Mouse (Mus musculus): ENCODE results near the gene Rbmxl2. TPM values are rescaled to one million over a fixed set of nuclear protein-coding genes. Genes with fewer than 3 reads are reported as not detected.

Rbmxl2 gene
- polyA plus RNA-seq, 1 experiment from 2014 or later: not detected

- 66% methylated on average over 3 of the region's 3 CpGs for WGBS
- H3K9ac ChIP-seq (ENCODE audit: low read length): no peak overlapping the region
- no peak overlapping the region for H3K27ac ChIP-seq (ENCODE audit: low read length)
- no peaks in the 10 kb centered on the region for H3K27me3 ChIP-seq (ENCODE audit: control insufficient read depth, insufficient read depth, low read length)
- H3K36me3 ChIP-seq (ENCODE audit: control insufficient read depth, insufficient read depth): no peaks in the 10 kb centered on the region
- ATAC-seq (replicated peaks; ENCODE audit: extremely low read depth, insufficient read depth, low FRiP score): no peak
- no peaks in the 10 kb centered on the region for H3K4me1 ChIP-seq (ENCODE audit: control insufficient read depth, insufficient read depth, low read length)
- H3K9me3 ChIP-seq (replicated peaks; ENCODE audit: control insufficient read depth, low read length): no peaks in the 10 kb centered on the region
- H3K4me2 ChIP-seq (ENCODE audit: low read depth, low read length): no peak overlapping the region
- no peak overlapping the region for H3K4me3 ChIP-seq (ENCODE audit: low read length)
Observed at GRCm38 (mm10) chr7:107237498-107237897, 28.3 kb downstream of the Rbmxl2 start.

DNA sequence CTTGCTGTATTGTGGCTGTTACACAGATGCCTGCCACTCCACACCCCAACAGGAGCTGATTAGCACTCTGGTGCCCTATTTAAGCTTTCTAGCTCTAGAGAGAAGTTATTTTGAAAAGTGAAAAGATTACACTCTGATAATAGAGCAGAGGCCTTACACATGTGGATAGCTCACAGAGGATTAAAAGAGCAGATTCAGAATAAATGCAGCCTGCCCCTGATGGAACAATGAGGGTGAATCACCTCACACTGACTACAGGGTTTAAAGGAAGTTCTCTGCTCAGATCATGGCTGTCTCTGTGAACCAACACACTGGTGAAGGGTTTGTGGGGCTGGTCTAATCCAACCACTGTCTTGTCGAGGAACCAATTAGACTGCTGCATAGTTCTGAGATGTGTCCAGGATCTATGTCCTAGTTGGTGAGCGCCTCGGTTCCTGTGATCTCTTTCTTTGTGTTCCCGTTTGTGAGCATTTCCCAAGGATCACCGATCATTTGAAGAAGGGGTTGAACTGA, 32.2 kb downstream of the Rbmxl2 start:
- no peak overlapping the region for H3K4me3 ChIP-seq (ENCODE audit: low read length)
- H3K4me1 ChIP-seq (ENCODE audit: control insufficient read depth, insufficient read depth, low read length): no peaks in the 10 kb centered on the region
- no peak overlapping the region for H3K9ac ChIP-seq (ENCODE audit: low read length)
- no peak overlapping the region for H3K4me2 ChIP-seq (ENCODE audit: low read depth, low read length)
- H3K27ac ChIP-seq (ENCODE audit: low read length): no peak overlapping the region
- no peak for ATAC-seq (replicated peaks; ENCODE audit: extremely low read depth, insufficient read depth, low FRiP score)
- no peaks in the 10 kb centered on the region for H3K36me3 ChIP-seq (ENCODE audit: control insufficient read depth, insufficient read depth)
- H3K27me3 ChIP-seq (ENCODE audit: control insufficient read depth, insufficient read depth, low read length): no peaks in the 10 kb centered on the region
- H3K9me3 ChIP-seq (replicated peaks; ENCODE audit: control insufficient read depth, low read length): no peaks in the 10 kb centered on the region
- WGBS: 75% methylated on average over 5 of the region's 5 CpGs

DNA sequence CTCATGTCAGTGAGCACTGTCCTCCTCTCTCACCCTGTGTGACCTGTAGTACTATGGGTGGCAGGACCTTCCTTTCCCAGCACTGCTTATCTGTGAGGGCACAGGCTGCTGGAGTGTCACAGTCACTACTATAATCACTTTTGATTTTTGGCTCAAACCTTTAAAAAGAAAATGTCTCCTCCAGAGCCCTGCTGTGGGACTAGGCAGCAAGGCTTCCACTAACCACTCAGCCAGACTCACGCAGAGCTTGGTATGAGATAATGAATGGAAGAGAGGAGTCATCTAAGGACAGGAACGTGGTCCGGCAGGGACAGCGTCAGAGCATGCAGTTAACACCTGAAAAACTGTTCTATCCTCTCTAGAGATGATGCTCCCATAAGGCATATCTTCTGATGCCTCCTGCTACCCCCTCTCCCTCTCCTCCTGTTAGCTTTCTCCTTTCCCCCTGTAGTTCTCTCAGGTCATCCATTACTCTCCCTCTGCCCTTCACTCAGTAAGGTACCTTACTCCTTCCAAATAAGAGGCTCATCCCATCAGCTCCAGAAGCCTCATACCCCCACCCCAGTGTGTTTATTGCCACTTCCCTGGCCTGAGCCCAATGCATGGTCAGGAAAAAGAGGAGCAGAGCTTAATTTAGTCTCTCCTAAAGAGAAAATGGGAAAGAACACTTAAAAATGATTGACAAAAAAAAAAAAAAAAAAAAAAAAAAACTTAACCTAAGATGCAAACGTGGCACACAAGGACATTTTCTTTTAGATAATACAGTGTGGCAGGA, 41.2 kb downstream of the Rbmxl2 start:
- no peak for ATAC-seq (replicated peaks; ENCODE audit: extremely low read depth, insufficient read depth, low FRiP score)
- Histone ChIP-seq H3K4me2 (ENCODE audit: low read depth, low read length) (no peak overlapping the region), H3K9me3 (replicated peaks; ENCODE audit: control insufficient read depth, low read length) (no peaks in the 10 kb centered on the region), H3K4me1 (ENCODE audit: control insufficient read depth, insufficient read depth, low read length) (no peaks in the 10 kb centered on the region), H3K27ac (ENCODE audit: low read length) (no peak overlapping the region), H3K4me3 (ENCODE audit: low read length) (no peak overlapping the region), H3K9ac (ENCODE audit: low read length) (no peak overlapping the region), H3K36me3 (ENCODE audit: control insufficient read depth, insufficient read depth) (no peaks in the 10 kb centered on the region), H3K27me3 (ENCODE audit: control insufficient read depth, insufficient read depth, low read length) (no peaks in the 10 kb centered on the region)
- 61% methylated on average over 5 of the region's 5 CpGs for WGBS

GRCm38 (mm10) chr7:107253355-107253754, 44.1 kb downstream of the Rbmxl2 start:
- H3K4me3 ChIP-seq (ENCODE audit: low read length): no peak overlapping the region
- no peak for ATAC-seq (replicated peaks; ENCODE audit: extremely low read depth, insufficient read depth, low FRiP score)
- no peak overlapping the region for H3K9ac ChIP-seq (ENCODE audit: low read length)
- no peak overlapping the region for H3K27ac ChIP-seq (ENCODE audit: low read length)
- H3K9me3 ChIP-seq (replicated peaks; ENCODE audit: control insufficient read depth, low read length): no peaks in the 10 kb centered on the region
- no peak overlapping the region for H3K4me2 ChIP-seq (ENCODE audit: low read depth, low read length)
- no peaks in the 10 kb centered on the region for H3K36me3 ChIP-seq (ENCODE audit: control insufficient read depth, insufficient read depth)
- H3K4me1 ChIP-seq (ENCODE audit: control insufficient read depth, insufficient read depth, low read length): no peaks in the 10 kb centered on the region
- WGBS: 79% methylated on average over 3 of the region's 3 CpGs
- no peaks in the 10 kb centered on the region for H3K27me3 ChIP-seq (ENCODE audit: control insufficient read depth, insufficient read depth, low read length)

- no peak overlapping the region for H3K9ac ChIP-seq (ENCODE audit: low read length)
- H3K27ac ChIP-seq (ENCODE audit: low read length): no peak overlapping the region
- ATAC-seq (replicated peaks; ENCODE audit: extremely low read depth, insufficient read depth, low FRiP score): no peak
- H3K4me1 ChIP-seq (ENCODE audit: control insufficient read depth, insufficient read depth, low read length): no peaks in the 10 kb centered on the region
- no peaks in the 10 kb centered on the region for H3K27me3 ChIP-seq (ENCODE audit: control insufficient read depth, insufficient read depth, low read length)
- H3K9me3 ChIP-seq (replicated peaks; ENCODE audit: control insufficient read depth, low read length): no peaks in the 10 kb centered on the region
- H3K4me2 ChIP-seq (ENCODE audit: low read depth, low read length): no peak overlapping the region
- H3K4me3 ChIP-seq (ENCODE audit: low read length): no peak overlapping the region
- WGBS: 70% methylated on average over 5 of the region's 5 CpGs
- no peaks in the 10 kb centered on the region for H3K36me3 ChIP-seq (ENCODE audit: control insufficient read depth, insufficient read depth)
Observed at GRCm38 (mm10) chr7:107259936-107260335, 50.7 kb downstream of the Rbmxl2 start.

Other genes starting within 250 kb of the Rbmxl2 start
- not detected in 2 replicates for gene Olfr6, start 245.5 kb upstream of the Rbmxl2 start, polyA plus RNA-seq (2015; fragmentation: Nextera tagmentation; extraction: Ambion mirVana)
- gene Olfr711, start 234.0 kb upstream of the Rbmxl2 start, polyA plus RNA-seq (2015; fragmentation: Nextera tagmentation; extraction: Ambion mirVana): not detected in 2 replicates
- not detected in 2 replicates for gene Olfr2, start 203.4 kb upstream of the Rbmxl2 start, polyA plus RNA-seq (2015; fragmentation: Nextera tagmentation; extraction: Ambion mirVana)
- gene Olfr713, start 178.3 kb upstream of the Rbmxl2 start, polyA plus RNA-seq (2015; fragmentation: Nextera tagmentation; extraction: Ambion mirVana): not detected in 2 replicates
- not detected in 2 replicates for gene Olfr714, start 138.5 kb upstream of the Rbmxl2 start, polyA plus RNA-seq (2015; fragmentation: Nextera tagmentation; extraction: Ambion mirVana)
- not detected in 2 replicates for gene Olfr17, start 116.2 kb upstream of the Rbmxl2 start, polyA plus RNA-seq (2015; fragmentation: Nextera tagmentation; extraction: Ambion mirVana)
- gene Olfr715b, start 99.1 kb upstream of the Rbmxl2 start, polyA plus RNA-seq (2015; fragmentation: Nextera tagmentation; extraction: Ambion mirVana): not detected in 2 replicates
- not detected in 2 replicates for gene Olfr715, start 78.4 kb upstream of the Rbmxl2 start, polyA plus RNA-seq (2015; fragmentation: Nextera tagmentation; extraction: Ambion mirVana)
- gene Olfr716, start 71.1 kb upstream of the Rbmxl2 start, polyA plus RNA-seq (2015; fragmentation: Nextera tagmentation; extraction: Ambion mirVana): not detected in 2 replicates
- gene Nlrp14, start 42.5 kb upstream of the Rbmxl2 start, polyA plus RNA-seq (2015; fragmentation: Nextera tagmentation; extraction: Ambion mirVana): not detected in 2 replicates
- gene Syt9, start 161.3 kb downstream of the Rbmxl2 start, polyA plus RNA-seq (2015; fragmentation: Nextera tagmentation; extraction: Ambion mirVana): 0.25 and 0.33 TPM in 2 replicates